Mouse (Mus musculus): ENCODE results near the gene Gm3115. TPM values are rescaled to one million over a fixed set of nuclear protein-coding genes. Genes with fewer than 3 reads are reported as not detected.
A peak's percentile ranks its signal among the peaks of the same experiment; 100 is the strongest.
"Not testable (repeated sequence)": the region's sequence is repeated elsewhere in the genome, so short reads cannot be mapped to it uniquely, and the experiment has no call there.

Gene Gm3115
- 1 to 10 TPM; 1.0 to 1.1 TPM for total RNA-seq (2021)

GRCm38 (mm10) chr14:4083820-4084219 is at the start of gene Gm3115:
Gm3115 (plus strand) TSS chr14:4084120.
- not testable (repeated sequence) for DNase-seq

GRCm38 (mm10) chr14:4110426-4110825 is 26.5 kb downstream of the Gm3115 start, which contains the start of gene Gm8108:
Gm8108 (plus strand) TSS chr14:4110526.
- DNase-seq: peak; percentile 1

More at GRCm38 (mm10) chr14:4083820-4084219, at the start of gene Gm3115:
- intact Hi-C loops (cut with DNase I): not testable (repeated sequence)

GRCm38 (mm10) chr14:4141646-4142045 is 57.7 kb downstream of the Gm3115 start:
- peak; percentile 0 for DNase-seq
- intact Hi-C loops (cut with DNase I): not testable (repeated sequence)

More at GRCm38 (mm10) chr14:4110426-4110825, 26.5 kb downstream of the Gm3115 start, which contains the start of gene Gm8108:
- intact Hi-C loops (cut with DNase I): not testable (repeated sequence)

Other genes with a start within 250 kb of the Gm3115 start
- gene Gm3033, start 237.9 kb upstream of the Gm3115 start, total RNA-seq (2021): not detected
- not detected for gene Gm2916, start 199.9 kb upstream of the Gm3115 start, total RNA-seq (2021)
- not detected for gene Gm3029, start 152.4 kb upstream of the Gm3115 start, total RNA-seq (2021)
- gene Gm3095, start 120.6 kb upstream of the Gm3115 start, total RNA-seq (2021): 1 to 10 TPM; 1.0 to 1.2 TPM
- gene Gm3099, start 85.7 kb upstream of the Gm3115 start, total RNA-seq (2021): not detected
- gene Gm5796, start 60.2 kb upstream of the Gm3115 start, total RNA-seq (2021): 10 to 100 TPM; 27.3 to 27.4 TPM
- gene Gm8108, start 26.4 kb downstream of the Gm3115 start, total RNA-seq (2021): 10 to 100 TPM; 20.5 to 23.2 TPM
- gene Gm3127, start 80.9 kb downstream of the Gm3115 start, total RNA-seq (2021): not detected
- 10 to 100 TPM in 1 of 2 experiments, 1 to 10 TPM in 1; 6.0 to 10.7 TPM for gene Gm2974, start 98.5 kb downstream of the Gm3115 start, total RNA-seq (2021)
- gene Gm3138, start 165.5 kb downstream of the Gm3115 start, total RNA-seq (2021): not detected
- gene Gm3149, start 233.2 kb downstream of the Gm3115 start, total RNA-seq (2021): not detected

Data from left cerebral cortex, postnatal 4 days (tissue).